Mouse (Mus musculus) R1 (cell line): ENCODE data around the gene Palld.
A peak's percentile ranks its signal among the peaks of the same experiment; 100 is the strongest.

Source experiments
- DNase-seq: peaks from one replicate; pipeline ENCODE4 v3.0.0-alpha.2; 2018; ENCODE audit warnings: low read depth, low spot score

Gene Palld

DNA sequence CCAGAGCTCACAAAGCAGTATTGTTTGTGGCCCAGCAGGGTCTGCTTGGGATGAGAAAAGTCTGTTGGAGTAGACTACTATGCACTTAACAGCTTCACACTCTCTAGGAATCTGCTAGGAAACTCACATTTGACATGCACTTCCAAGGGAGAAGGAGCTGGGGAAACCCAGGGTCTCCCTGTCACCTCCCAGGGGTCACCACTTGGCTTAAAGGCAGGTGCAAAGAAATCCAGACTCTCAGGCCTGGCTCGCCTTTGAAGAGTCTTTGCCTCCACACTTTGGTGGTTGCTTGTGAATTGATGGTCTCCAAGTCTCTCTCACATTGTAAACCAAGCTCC lies 272.9 kb downstream of the Palld start:
- DNase-seq: no peak

DNA sequence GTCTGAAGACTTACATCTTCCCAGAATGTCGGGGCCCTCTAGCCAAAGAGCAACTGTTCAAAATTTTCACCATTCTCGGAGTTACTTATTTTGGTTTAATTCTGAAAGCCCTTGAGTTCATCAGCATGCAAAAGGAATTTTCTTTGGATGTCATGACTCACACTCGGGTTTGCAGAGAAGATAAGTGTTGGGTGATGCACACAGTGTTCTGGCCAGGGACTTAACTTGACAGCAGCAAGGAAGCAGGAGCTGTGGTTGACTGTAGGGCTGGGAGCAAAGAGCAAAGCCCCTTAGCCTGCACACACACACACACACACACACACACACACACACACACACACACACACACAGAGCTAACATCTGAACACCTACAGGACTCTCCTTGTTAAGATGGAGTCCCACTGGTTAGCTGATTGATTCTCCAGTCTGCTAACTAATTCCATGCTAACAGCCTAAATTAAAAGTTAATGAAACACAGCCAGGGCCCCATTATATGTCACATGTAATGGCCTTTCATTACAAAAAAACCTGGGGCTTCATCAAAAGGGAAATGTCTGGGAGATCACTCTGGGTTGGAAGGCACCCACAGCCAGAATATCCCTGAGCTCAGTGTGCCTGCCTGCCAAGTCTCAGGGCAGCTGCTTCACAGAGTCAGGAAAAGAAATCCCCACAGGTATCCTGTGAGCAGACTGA lies 273.4 kb downstream of the Palld start:
- DNase-seq: no peak

DNA sequence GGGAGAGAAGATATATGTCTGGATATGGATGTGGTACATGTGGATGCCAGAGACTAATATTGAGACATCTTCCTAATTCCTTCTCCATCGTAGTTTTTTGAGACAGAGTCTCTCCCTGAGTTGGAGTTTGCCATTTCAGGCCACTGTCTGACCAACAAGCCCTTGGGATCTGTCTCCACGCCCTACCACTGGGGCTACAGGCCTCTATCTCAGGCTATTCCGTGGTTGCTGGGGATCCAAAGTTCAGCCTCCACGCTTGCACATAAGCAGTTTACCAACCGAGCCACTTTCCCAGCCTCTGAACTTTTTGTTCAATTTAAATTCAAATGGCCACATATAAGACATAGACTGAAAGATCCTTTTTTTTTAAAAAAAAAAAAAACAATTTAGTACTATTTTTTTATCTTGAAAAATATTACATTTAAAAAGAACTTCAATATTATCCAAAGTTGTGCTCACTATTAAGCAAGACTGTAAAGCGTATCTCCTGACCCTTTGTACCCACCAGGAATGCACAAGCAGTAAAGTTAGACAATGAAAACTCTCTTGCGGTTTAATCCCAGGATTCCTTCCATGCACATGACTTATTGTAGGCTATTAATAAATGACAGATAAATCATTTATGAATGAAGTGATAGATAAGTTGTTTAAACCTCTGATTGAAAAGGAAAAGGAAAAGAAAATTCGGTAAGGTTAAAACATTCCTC lies 276.1 kb downstream of the Palld start:
- DNase-seq: no peak

DNA sequence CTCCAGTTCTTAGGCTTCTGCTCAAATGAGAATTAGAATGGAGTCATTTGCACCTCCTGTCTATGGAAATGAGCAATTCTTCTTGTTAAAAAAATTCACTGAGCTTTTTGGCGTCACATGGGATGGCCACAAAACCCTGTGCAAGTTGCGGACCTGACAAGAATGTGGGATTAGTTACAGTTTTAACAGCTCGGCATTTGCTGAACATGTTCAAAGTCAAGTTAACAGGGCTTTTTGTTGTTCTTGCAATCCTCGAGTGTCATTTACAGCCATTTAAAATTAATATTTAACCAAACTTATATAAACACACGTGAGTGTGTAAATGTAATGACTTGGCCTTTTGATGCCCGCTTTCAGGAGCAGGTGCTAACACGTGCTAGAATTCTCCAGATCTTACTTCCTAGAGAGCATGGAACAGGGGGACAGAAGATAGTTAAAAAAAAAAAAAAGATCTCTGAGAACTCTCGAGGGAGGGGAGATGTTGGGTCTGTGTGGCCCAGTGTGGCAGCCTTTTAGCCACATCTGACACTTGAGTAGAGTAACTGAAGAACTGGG lies 276.8 kb downstream of the Palld start:
- DNase-seq: no peak

DNA sequence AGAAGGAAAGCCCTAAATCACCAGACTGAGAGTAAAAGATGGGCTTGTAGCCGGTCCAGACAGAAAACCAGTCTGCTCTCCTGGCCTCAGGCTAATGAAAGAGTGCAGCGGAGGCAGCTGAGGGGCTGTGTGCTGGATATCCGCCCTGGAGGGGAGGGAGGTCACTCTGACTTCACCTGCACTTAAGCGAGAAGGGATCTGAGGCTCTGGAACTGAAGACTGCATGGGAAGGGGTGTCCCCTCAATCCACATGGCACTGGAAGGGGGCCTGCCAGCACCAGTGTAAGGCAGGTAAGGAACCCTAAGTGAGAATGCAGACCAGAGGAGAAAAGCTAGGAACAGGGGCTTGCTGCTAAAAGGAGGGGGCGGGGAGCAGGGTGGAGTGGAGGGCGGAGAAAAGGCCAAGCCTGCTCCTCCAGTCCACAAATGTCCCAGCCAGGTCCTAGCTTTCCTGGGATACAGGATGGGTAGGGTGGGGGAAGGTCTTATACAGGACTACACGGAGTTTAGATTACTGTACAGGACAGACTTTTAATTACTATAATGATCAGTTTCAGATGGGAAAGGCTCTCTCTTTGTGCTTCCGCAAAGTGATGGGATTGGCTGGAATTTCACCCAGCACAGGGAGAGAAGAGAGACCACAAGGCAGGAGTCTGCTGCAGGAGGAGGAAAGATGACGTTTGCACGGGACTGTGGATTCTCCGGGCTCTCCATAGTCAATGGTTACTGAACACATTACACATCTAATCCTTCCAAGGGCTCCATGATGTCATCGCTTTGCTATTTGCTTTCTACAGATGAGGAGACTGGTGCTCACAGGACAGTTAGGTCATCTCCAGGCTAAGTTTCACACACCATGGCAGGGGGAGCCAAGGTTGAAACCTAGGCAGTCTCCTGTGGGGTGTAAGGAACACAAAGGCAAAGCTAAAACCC lies 278.7 kb downstream of the Palld start:
- DNase-seq: peak; percentile 27

DNA sequence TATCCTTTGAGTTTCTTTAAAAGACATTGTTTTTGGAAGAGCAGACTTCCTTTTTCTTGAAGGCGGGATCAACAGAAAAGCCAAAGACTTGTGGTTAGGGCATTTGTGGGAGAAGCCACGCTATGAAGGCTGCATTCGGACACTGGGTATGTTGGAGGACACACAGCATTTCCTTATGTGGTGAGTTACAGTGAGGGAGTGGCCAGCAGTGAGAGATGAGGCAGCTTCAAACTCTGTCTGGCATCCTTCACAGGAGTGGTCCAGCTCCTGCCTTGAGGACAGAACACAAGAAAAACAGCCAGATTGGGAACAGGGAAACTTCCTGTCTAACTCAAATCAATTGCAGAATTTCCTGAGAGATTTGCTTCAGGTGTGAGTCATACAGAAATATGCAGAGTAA lies 281.2 kb downstream of the Palld start:
- no peak for DNase-seq

DNA sequence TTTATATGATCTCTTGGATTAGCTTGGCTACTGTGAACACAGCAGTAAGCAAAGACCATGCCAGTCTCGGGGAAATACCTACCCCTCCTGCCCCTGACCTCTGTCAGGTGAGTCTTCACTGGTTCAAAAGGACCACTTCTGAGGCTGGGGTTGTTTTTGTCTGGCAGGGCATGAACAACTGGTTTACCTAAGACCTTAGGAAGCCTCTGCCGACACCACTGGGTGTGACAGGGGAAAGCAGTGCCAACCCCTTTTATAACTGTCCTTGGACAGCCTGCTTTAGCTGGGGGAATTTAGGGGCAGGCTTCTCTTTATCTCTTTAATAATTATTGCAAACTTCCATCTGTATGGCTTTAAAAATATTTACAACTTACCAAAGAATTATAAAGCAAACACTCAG lies 284.8 kb downstream of the Palld start:
- no peak for DNase-seq

DNA sequence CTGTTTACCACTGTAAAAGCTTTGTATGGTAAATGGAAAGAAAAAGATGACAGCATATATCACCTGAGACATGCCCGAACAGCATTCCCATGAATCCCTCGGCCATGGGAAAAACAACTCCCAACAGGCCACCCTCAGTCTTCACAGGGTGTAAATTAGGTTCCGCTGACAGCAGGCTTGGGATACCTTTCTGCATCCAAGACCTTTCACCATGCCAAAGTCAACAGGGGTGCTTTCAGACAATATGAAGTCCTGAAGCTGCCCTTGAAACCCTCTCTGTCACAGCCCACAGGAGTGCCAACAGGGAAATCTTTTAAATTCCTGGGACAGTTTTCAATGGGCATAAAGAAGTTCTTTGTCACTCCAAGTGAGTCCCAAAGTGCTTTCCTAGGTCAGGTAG lies 285.4 kb downstream of the Palld start:
- DNase-seq: peak; percentile 10

DNA sequence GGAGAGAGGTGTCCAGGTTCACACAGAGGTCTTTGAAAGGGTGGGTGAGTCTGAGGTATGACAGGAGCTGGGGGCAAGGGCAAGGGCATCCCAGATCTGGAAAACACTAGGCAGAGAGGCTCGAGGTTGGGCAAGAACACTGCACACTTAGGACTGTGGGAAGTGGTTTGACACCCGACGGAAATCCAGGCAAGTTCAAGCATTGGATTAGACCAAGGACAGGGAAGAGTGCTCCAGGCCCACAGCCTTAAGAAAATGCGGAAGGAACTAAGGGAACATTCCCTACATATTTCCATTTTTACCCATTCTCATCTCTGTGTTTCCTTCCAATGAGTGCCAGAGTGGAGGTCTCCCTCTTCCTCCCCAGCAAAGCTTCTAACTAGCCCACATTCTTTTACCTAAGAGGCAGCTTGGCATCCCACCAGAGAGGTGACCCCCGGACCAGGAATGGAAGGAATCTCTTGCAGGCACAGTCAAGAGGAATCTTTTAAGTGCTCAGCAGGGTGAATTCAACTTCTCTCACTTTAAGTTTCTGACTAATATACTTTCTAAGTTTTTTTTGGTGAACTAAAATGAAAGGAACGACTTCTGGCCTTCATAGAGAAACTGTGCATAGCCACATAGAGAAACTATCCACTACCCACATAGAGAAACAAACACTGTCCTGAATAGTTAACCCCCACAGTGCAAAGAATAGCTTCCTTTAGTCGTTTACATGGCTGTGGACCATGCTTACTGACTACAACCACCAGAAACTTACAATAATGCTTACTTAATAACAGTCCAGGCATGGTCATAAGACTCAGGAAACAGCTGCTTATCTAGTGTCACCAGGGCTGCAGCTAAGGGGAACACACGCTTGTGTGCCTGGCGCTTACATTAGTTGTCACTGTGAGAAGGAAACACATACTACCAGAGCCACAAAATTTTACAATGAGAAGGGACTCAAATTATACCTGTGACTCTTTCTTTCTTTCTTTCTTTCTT lies 286.5 kb downstream of the Palld start:
- DNase-seq: no peak

DNA sequence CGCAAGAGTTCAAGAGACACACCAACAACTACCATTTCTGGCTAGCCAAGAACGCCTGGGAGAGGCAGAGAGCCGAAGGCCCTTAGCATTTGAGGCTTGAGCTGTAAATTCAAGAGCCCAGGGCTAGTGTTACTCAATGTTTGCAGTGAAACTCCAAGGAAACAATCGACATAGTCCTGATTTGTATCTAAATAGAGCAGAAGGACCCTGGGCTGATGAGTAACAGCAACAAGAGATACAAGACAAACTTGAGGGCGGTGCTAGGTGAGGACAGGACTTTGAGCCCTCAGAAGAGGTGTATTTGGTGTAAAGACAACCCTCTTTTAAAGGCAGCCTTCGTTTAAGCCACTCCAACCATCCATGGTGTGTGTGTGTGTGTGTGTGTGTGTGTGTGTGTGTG lies 290.7 kb downstream of the Palld start:
- no peak for DNase-seq

DNA sequence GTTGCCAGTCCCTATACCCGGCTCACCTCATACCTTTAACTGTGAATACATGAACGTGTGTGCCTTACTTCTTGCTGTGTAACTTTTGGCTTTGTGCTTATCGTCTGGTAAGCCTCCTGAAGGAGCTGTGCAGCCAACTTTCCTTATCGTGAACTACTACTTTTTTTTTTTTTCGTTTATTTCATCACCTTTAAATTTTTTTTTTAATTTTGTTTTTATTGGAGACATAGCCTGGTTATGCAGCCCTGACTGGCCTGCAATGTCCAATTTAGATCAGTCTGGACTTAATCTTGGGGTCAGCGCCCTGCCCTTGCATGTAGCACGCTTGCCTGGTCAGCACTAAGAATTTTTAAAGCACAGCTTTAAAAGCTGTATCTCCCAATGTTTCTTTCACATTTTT lies 291.4 kb downstream of the Palld start:
- no peak for DNase-seq

DNA sequence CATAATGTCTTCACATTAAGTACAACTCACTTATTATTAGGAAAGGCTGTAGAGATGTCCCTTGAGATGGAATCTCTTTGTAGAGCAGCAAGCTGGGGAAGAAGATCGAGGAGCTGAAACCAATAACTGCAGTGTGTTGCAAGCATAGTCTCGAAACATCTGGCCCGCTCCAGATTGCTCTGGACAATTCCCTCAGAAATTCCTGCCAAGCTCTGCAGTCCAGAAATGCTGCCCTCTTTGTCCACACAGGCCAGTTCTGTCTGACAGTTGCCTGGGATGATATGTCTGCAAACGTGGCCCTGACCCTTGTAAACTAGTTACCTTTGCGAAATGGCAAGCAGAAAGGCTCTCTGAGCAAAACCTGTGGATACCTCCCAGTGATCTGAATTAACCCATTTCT lies 291.9 kb downstream of the Palld start:
- no peak for DNase-seq

DNA sequence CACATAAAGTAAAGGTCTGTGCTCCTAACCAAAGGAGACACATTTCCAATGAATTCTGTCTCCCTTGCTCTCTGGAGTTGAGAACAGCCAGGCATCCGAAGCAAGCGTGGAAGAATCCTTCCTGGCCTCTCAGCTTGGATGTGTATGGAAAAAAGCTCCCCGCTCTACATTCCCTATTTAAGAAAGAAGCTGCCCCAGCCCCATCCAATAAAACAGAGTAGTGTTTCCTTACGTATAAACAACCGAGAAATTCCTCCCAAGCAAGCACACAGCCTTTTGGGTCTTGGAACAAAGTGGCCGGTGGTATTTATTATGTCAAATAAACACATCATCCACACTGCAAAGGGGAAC lies 295.1 kb downstream of the Palld start:
- DNase-seq: no peak

DNA sequence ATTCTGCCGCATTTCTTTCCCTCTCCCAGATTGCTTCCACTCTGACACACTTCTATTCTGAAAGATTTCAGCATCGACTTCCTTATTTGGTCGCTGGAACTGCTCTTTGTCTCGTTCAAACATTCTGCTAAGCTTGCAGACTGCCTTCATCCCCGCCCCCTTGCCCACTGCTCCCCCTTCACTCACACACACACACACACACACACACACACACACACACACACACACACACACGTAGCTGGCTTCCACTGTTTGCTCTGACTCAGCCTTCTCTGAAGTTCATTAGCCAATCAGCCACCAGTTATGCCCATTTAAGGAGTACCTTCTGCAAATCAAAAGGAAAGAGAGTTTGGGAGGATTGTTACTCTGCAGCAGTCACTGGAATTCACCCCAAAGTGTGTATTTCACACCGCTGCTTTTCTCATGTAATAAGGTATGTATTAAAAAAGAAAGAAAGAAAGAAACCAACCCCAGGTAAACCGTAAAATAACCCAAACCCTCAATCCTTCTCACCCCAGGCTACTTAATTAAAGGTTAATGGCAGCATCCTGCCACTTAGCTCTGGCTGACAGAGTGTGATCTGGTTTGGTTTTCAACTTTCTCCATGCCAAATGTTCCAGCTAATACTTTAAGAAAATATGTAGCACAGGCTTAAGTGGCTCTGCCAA lies 295.6 kb downstream of the Palld start:
- DNase-seq: peak; percentile 57

DNA sequence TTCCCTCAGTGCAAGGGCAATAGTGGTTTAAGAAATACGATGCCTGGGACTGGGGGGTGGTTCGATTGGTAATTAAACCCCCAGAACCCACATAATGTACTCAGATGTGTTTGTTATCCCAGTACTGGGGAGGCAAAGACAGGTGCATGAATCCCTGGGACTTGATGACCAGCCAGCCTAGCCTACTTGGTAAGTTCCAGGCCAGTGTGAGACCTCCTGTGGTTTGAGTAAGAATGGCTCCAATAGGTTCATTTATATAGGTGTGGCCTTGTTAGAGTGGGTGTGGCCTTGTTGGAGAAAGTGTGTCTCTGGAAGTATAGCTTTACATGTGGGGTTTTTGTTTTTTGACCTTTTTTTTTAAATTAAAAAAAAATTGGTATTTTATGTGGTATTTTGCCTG lies 297.6 kb downstream of the Palld start:
- peak; percentile 56 for DNase-seq

DNA sequence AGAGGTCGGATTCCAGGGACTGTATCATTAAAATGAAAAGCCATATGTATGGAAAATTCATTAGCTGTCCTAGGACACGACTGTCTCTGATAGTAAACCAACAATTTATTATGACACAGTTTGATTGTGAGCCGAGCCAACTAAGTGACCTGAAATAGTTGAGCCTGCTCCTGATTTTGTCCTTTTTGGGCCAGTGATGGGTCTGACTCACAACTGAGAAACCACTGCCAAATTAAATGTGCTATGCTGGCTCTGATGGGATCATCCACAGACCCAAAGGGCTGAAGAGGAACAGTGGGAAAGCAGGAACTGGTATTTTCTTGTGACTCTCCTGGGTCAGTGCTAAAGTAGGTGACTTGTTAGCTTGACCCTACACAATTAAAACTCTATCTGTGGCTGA lies 305.6 kb downstream of the Palld start:
- no peak for DNase-seq

DNA sequence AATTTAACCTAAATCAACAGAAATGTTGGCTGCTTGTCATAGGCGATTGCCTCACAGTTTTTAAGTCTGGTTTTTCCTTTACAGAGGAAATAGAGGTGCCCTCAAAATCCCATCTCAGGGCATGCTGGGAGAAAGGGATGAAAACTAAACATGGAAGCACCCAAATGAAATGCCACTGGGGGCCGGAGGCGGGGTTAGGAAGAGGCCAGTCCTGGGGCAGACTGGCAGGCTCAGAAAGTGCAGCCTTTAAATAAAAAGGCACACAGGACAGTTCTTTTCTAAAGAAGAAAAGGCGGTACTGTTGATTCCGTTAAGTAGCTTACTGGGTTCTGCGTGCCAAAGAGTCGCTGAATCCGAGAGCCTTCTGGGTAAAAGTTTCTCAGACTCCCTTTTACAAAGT lies 311.0 kb downstream of the Palld start:
- DNase-seq: peak; percentile 84

DNA sequence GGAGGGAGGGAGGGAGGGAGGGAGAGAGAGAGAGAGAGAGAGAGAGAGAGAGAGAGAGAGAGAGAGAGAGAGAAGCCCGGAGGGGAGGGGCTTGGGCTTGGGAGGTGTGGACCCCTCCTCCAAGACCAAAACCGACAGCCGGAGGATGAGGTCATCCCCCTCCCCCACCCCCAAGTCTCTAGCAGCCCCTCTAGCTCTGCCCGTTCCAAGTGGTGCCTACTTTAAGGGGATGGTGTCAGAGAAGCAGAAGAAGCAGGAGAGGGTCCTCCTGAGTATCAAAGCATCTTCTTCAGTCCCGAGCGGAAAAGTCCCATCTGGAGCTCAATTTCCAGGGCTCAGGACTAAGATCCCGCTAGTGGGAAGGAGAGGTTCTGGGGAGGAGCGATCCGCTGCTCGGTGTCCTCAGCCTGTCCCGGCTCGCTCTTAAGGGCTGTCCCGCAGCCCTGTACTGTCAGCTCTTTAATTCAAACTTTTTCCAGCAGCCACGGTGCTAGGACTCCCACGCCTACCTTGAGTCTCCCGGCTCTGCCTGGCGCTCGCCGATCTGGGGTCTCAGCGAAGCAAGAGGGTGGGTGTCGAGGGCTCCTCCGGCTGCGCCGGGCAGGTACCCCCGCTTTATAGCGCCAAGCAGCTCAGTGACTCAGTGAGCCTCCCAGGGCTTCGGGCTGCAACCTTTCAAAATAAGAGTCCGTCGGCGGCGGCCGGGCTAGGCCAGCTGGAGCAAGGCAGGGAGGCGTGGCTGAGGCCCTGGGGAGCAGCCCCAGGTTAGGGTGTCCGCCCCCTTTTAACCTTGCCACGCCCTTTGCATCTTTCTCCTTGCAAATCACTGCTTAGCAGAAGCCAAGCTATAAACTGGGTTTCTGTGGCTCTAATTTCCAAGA lies 311.7 kb downstream of the Palld start:
- DNase-seq: peak; percentile 97

DNA sequence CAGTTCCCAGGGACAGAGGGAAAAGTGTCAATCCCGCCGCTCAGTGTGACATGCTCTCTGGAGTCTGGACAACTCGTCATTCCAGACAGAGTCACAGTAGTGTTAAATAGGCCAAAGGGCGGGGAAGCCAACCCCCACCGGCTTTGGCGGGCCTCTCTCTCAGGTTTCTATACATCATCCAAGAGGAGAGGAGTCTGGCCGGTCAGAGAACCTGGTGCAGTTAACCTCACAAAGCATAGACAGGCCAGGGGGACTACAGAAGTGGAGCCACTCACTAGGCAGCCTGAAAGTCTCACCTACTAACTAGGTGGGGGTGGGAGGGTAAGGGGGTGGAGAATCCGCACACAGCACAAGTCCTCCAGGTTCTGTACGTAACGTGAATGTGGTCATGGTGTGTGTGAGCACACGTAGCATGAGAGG lies 312.5 kb downstream of the Palld start:
- DNase-seq: peak; percentile 33

DNA sequence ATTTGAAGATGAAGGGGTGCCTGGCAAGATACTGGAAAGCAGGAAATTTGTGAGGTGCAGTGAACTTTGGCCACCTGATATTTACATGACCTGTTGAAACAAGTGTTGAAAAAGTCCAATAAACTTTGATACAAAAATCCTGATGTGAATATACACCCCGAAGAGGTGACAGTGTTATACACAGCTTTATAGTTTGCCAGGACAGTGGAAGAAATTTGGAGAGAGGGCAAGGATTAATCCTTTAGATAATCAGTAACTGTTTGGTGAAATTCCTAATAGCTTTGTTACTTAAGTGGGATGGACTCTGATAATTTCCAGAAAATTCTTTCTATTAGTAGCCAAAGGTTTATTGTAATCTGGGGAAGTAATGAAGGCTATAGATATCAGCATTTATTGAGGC lies 314.2 kb downstream of the Palld start:
- no peak for DNase-seq
